13 mouse cellular contexts compared by ENCODE assay signal in genomic region chr15:101086956-101087355, GRCm38 (mm10). TPM values are rescaled to one million over a fixed set of nuclear protein-coding genes. Genes with fewer than 3 reads are reported as not detected.
DNase-seq lines count a peak whose midpoint lies in the region; ATAC-seq and TF ChIP-seq lines count a peak whose summit lies in the region.
"Had no signal": no experiment of that assay in that cellular context is flagged by ENCODE, and none has a peak within 500 bp of the region (broad histone marks: within the 10 kb centered on the region; RNA-seq: fewer than 3 reads in every experiment).

No protein-coding gene starts in this region.

- no peak overlapping the region for H3K4me3 ChIP-seq in kidney, adult 2 months (ENCODE audit: insufficient read depth, low read depth, low read length)
- no peak overlapping the region for H3K4me3 ChIP-seq in kidney, embryonic 15.5 days (replicated peaks)
- H3K4me3 ChIP-seq in hindbrain, embryonic 10.5 days = no peak overlapping the region

- H3K27ac ChIP-seq in kidney, adult 2 months (ENCODE audit: insufficient read depth, low read depth, low read length) = peak overlapping the region; percentile 27; the same call in 1 of the 2 replicates
- H3K27ac ChIP-seq in kidney, embryonic 15.5 days = no peak overlapping the region
- no peak overlapping the region for H3K27ac ChIP-seq in hindbrain, embryonic 10.5 days
- H3K27ac ChIP-seq: liver, embryonic 14.5 days had no signal

- H3K4me2 ChIP-seq in kidney, embryonic 15.5 days = no peak overlapping the region

- ATAC-seq in kidney, embryonic 15.5 days (replicated peaks; ENCODE audit: low FRiP score) = no peak

- WGBS in kidney, adult 2 months = 33% methylated on average over 3 of the region's 3 CpGs
- 65% methylated on average over 3 of the region's 3 CpGs for WGBS in kidney, embryonic 15.5 days
- 82% methylated on average over 3 of the region's 3 CpGs for WGBS in hindbrain, embryonic 10.5 days

- no peak for TF ChIP-seq CTCF in kidney, adult 2 months (conservative IDR thresholded peaks at IDR 0.05; ENCODE audit: insufficient read depth, insufficient read length, low read depth, low read length)

- H3K4me1 ChIP-seq in kidney, adult 2 months (ENCODE audit: control insufficient read depth, insufficient read depth, low read length) = no peaks in the 10 kb centered on the region
- peaks cover 16% of the 10 kb centered on the region for H3K4me1 ChIP-seq in kidney, embryonic 15.5 days
- H3K4me1 ChIP-seq in hindbrain, embryonic 10.5 days (replicated peaks) = peaks cover 41% of the 10 kb centered on the region

- H3K36me3 ChIP-seq in kidney, adult 2 months (ENCODE audit: control insufficient read depth, insufficient read depth, low read length) = no peaks in the 10 kb centered on the region
- H3K36me3 ChIP-seq in kidney, embryonic 15.5 days = no peaks in the 10 kb centered on the region
- H3K36me3 ChIP-seq in hindbrain, embryonic 10.5 days = no peaks in the 10 kb centered on the region

- H3K9me3 ChIP-seq in kidney, embryonic 15.5 days (replicated peaks) = no peaks in the 10 kb centered on the region
- no peaks in the 10 kb centered on the region for H3K9me3 ChIP-seq in hindbrain, embryonic 10.5 days

- no peak overlapping the region for H3K9ac ChIP-seq in kidney, embryonic 15.5 days
- H3K9ac ChIP-seq: liver, embryonic 14.5 days had no signal

- no peaks in the 10 kb centered on the region for H3K27me3 ChIP-seq in kidney, adult 2 months (replicated peaks; ENCODE audit: control insufficient read depth, insufficient read depth, low read length)
- H3K27me3 ChIP-seq in kidney, embryonic 15.5 days = peaks cover 46% of the 10 kb centered on the region
- H3K27me3 ChIP-seq in hindbrain, embryonic 10.5 days (ENCODE audit: insufficient read depth, poor library complexity, severe bottlenecking) = peaks cover 8% of the 10 kb centered on the region

- DNase-seq in kidney, adult 2 months = peak; percentile 84
- peak; percentile 91 for DNase-seq in adrenal gland, postnatal 10 days
- DNase-seq in gonadal fat pad, adult 2 months (ENCODE audit: low read depth) = peak; percentile 84
- DNase-seq in lung, postnatal 25 days (ENCODE audit: low spot score) = peak; percentile 77
- no peak for DNase-seq in retina, postnatal 1 day
- DNase-seq in right cerebral cortex, postnatal 14 days = no peak
- DNase-seq in hindbrain, embryonic 10.5 days (ENCODE audit: low spot score) = no peak
- DNase-seq: thymus, postnatal 36 days had no signal

- no peak for TF ChIP-seq POLR2A in kidney, adult 2 months (IDR thresholded peaks at IDR 0.05; ENCODE audit: low read depth, low read length)

RNA-seq across cellular contexts. Expression of gene Fignl2, which starts 8.6 kb away (rescaled TPM):
- polyA plus RNA-seq in kidney, adult 2 months (2012; rRNA removed) = 8.6 and 9.6 TPM in 2 replicates
- polyA plus RNA-seq in kidney, embryonic 15.5 days (2015; fragmentation: Nextera tagmentation; extraction: Ambion mirVana) = 0.22 and 0.44 TPM in 2 replicates
- total RNA-seq in adrenal gland, postnatal 10 days (2021) = 10 to 100 TPM in 1 of 2 experiments, 1 to 10 TPM in 1; 8.4 to 11.0 TPM
- 4.8 and 5.1 TPM in 2 replicates for polyA plus RNA-seq in gonadal fat pad, adult 2 months (2012; rRNA removed)
- 1.4 TPM in 2 replicates for polyA plus RNA-seq in hindbrain, embryonic 10.5 days (2016; fragmentation: Nextera tagmentation; extraction: Ambion mirVana)

RNA-seq across cellular contexts. Expression of gene Ankrd33, which starts 28.6 kb away (rescaled TPM):
- polyA plus RNA-seq in kidney, adult 2 months (2012; rRNA removed) = not detected in 2 replicates
- polyA plus RNA-seq in kidney, embryonic 15.5 days (2015; fragmentation: Nextera tagmentation; extraction: Ambion mirVana) = not detected in 2 replicates
- total RNA-seq in adrenal gland, postnatal 10 days (2021) = under 1 TPM; 0.24 to 0.33 TPM
- polyA plus RNA-seq in gonadal fat pad, adult 2 months (2012; rRNA removed) = not detected in 2 replicates
- polyA plus RNA-seq in hindbrain, embryonic 10.5 days (2016; fragmentation: Nextera tagmentation; extraction: Ambion mirVana) = not detected in 2 replicates
- total RNA-seq: heart, adult 8-10 months had no signal
- polyA plus RNA-seq: embryonic facial prominence, embryonic 11.5 days; large intestine, adult 2 months; liver, embryonic 14.5 days had no signal

RNA-seq across cellular contexts. Expression of gene Gm47841, which starts 39.8 kb away (rescaled TPM):
- 0.23 TPM in 1 of 2 replicates, not detected in the other for polyA plus RNA-seq in kidney, adult 2 months (2012; rRNA removed)
- not detected in 2 replicates for polyA plus RNA-seq in kidney, embryonic 15.5 days (2015; fragmentation: Nextera tagmentation; extraction: Ambion mirVana)
- under 1 TPM in 1 of 2 experiments, not detected in 1; 0.33 TPM for total RNA-seq in adrenal gland, postnatal 10 days (2021)
- polyA plus RNA-seq in gonadal fat pad, adult 2 months (2012; rRNA removed) = 0.47 TPM in 1 of 2 replicates, not detected in the other
- not detected in 2 replicates for polyA plus RNA-seq in hindbrain, embryonic 10.5 days (2016; fragmentation: Nextera tagmentation; extraction: Ambion mirVana)
- polyA plus RNA-seq: embryonic facial prominence, embryonic 11.5 days; large intestine, adult 2 months; liver, embryonic 14.5 days had no signal

RNA-seq across cellular contexts. Expression of gene Acvrl1, which starts 41.4 kb away (rescaled TPM):
- polyA plus RNA-seq in kidney, adult 2 months (2012; rRNA removed) = 33.4 and 34.1 TPM in 2 replicates
- 17.2 and 18.4 TPM in 2 replicates for polyA plus RNA-seq in kidney, embryonic 15.5 days (2015; fragmentation: Nextera tagmentation; extraction: Ambion mirVana)
- total RNA-seq in adrenal gland, postnatal 10 days (2021) = 10 to 100 TPM; 19.5 to 19.8 TPM
- 45.9 and 52.0 TPM in 2 replicates for polyA plus RNA-seq in gonadal fat pad, adult 2 months (2012; rRNA removed)
- 8.7 and 10.8 TPM in 2 replicates for polyA plus RNA-seq in hindbrain, embryonic 10.5 days (2016; fragmentation: Nextera tagmentation; extraction: Ambion mirVana)

Comparison
In these comparisons a context has a peak if more than half of its experiments do, and no peak if none do; other contexts are left out.
1. DNase-seq: peak in kidney, adult 2 months (single experiment), adrenal gland, postnatal 10 days (single experiment), gonadal fat pad, adult 2 months (single experiment) and lung, postnatal 25 days (single experiment); none in retina, postnatal 1 day (single experiment), right cerebral cortex, postnatal 14 days (single experiment) and hindbrain, embryonic 10.5 days (single experiment).